Mouse (Mus musculus) fat pad, adult 2 months (tissue): Measurements from ENCODE around the gene Rnf150.

Experiments used
- DNase-seq: peaks from one replicate; pipeline ENCODE4 v3.0.0-alpha.2; 2011; ENCODE audit warnings: low read depth, low spot score; ENCODE audit errors: extremely low read depth

Gene Rnf150

GRCm38 (mm10) chr8:82887234-82887633, 24.1 kb downstream of the Rnf150 start:
- no peak for DNase-seq

GRCm38 (mm10) chr8:82889062-82889720, 26.0 kb downstream of the Rnf150 start:
- DNase-seq: no peak

GRCm38 (mm10) chr8:82895091-82895490, 31.9 kb downstream of the Rnf150 start:
- no peak for DNase-seq

- no peak for DNase-seq
Measured at GRCm38 (mm10) chr8:82896796-82897195, 33.6 kb downstream of the Rnf150 start.

- DNase-seq: no peak
Measured at GRCm38 (mm10) chr8:82897628-82898458, 34.7 kb downstream of the Rnf150 start.

GRCm38 (mm10) chr8:82898459-82898841, 35.3 kb downstream of the Rnf150 start:
- DNase-seq: no peak

GRCm38 (mm10) chr8:82900958-82901357, 37.8 kb downstream of the Rnf150 start:
- no peak for DNase-seq

- no peak for DNase-seq
Measured at GRCm38 (mm10) chr8:82901549-82902138, 38.5 kb downstream of the Rnf150 start.

- no peak for DNase-seq
Measured at GRCm38 (mm10) chr8:82903497-82903896, 40.3 kb downstream of the Rnf150 start.

- no peak for DNase-seq
Measured at GRCm38 (mm10) chr8:82907271-82907670, 44.1 kb downstream of the Rnf150 start.

- DNase-seq: no peak
Measured at GRCm38 (mm10) chr8:82911436-82911835, 48.3 kb downstream of the Rnf150 start.

GRCm38 (mm10) chr8:82912282-82912681, 49.1 kb downstream of the Rnf150 start:
- no peak for DNase-seq

GRCm38 (mm10) chr8:82914543-82914942, 51.4 kb downstream of the Rnf150 start:
- DNase-seq: no peak

GRCm38 (mm10) chr8:82916851-82917539, 53.8 kb downstream of the Rnf150 start:
- DNase-seq: no peak

GRCm38 (mm10) chr8:82917540-82918316, 54.6 kb downstream of the Rnf150 start:
- no peak for DNase-seq

- DNase-seq: no peak
Measured at GRCm38 (mm10) chr8:82919676-82920075, 56.5 kb downstream of the Rnf150 start.

- DNase-seq: no peak
Measured at GRCm38 (mm10) chr8:82920124-82920523, 57.0 kb downstream of the Rnf150 start.

GRCm38 (mm10) chr8:82925286-82925685, 62.1 kb downstream of the Rnf150 start:
- no peak for DNase-seq

GRCm38 (mm10) chr8:82926518-82926917, 63.4 kb downstream of the Rnf150 start:
- DNase-seq: no peak

- DNase-seq: no peak
Measured at GRCm38 (mm10) chr8:82931554-82931953, 68.4 kb downstream of the Rnf150 start.

- DNase-seq: no peak
Measured at GRCm38 (mm10) chr8:82936162-82936561, 73.0 kb downstream of the Rnf150 start.
